Mouse (Mus musculus): ENCODE data around the gene Hlf. TPM values are rescaled to one million over a fixed set of nuclear protein-coding genes. Genes with fewer than 3 reads are reported as not detected.
A peak's percentile ranks its signal among the peaks of the same experiment; 100 is the strongest.

Hlf gene
- total RNA-seq, 2 experiments from 2014 or later, result 87.7 to 88.2 TPM

DNA sequence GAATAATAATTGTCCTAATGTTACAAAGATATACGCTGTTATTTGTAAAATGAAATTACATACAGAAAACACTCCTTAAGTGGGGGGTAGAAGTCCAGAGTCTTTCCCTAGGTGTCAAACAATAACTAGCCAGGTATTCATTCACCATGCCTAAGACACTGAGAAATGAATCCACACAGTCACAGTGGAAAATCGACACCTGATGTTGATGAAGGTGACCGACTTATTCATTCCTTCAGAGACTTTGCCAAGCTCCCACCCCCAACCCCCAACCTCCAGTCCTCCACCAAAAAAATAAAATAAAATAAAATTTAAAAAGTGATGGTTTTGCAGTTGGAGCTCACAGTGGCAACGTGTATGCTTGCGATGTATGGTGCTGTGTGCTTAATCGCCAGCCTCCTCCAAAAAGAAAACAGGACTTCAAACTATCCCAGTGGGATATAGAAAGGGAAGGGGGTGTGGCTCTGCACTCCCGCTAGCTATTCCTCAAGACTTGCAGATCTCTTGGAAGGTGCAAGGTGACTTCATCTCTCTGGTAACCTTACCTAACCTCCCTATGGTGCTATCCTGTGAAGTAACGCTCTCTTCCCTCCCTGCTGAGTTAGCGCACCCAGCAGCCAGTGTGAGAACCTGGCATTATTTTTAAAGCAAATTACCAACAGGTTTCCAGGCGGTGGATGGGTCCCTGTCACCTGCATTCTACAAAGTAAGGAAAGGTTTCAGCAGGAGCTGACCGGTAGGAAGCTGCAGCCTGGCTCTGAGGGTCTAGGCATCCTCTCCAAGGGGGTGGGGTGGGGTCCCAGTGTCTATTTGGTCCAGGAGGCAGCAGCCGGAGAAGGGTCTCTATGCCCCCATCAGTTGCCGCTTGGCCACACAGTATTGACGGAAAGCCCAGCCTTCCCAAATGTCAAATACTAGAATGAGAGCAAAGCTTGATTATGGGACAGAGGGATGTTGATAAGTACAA lies 22.5 kb downstream of the Hlf start:
- DNase-seq (ENCODE audit: low spot score in 2 of 2), result no peak
- peak overlapping the region; percentile 88 for H3K27ac ChIP-seq
- TF ChIP-seq CTCF (conservative IDR thresholded peaks at IDR 0.05), result no peak
- H3K4me3 ChIP-seq, result no peak overlapping the region

DNA sequence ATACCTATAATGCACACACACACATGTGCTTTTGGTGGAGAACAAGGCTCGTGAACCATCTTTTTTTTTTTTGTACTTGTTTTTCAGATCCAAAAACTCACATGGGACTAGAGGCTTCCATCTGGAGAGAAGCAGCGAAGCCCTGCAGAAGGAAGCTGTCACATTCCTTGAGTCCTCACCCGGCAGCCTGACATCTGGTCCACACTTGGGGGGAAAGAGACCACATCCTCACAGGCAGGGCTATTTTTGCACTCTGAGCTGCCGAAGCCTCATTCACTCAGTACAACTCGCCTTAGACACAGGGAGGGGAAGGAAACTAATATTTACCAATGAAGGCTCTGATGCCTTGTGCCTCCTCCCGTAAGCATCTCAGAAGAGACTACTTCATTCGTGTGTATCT lies 25.8 kb downstream of the Hlf start:
- no peak for TF ChIP-seq CTCF (conservative IDR thresholded peaks at IDR 0.05)
- H3K27ac ChIP-seq, result peak overlapping the region; percentile 28; the same call in 1 of the 2 replicates
- no peak for DNase-seq (ENCODE audit: low spot score in 2 of 2)
- no peak overlapping the region for H3K4me3 ChIP-seq

GRCm38 (mm10) chr11:90363821-90364497 lies 26.7 kb downstream of the Hlf start:
- H3K4me3 ChIP-seq, result no peak overlapping the region

GRCm38 (mm10) chr11:90363406-90363805 lies 27.3 kb downstream of the Hlf start:
- peak in 1 of 2 experiments; percentile 46 for DNase-seq (ENCODE audit: low spot score in 2 of 2)
- H3K4me3 ChIP-seq, result no peak overlapping the region
- peak; percentile 87 for TF ChIP-seq CTCF (conservative IDR thresholded peaks at IDR 0.05)
- no peak overlapping the region for H3K27ac ChIP-seq

More at GRCm38 (mm10) chr11:90363821-90364497, 26.7 kb downstream of the Hlf start:
- H3K27ac ChIP-seq, result no peak overlapping the region; the same call in 1 of the 2 replicates
- TF ChIP-seq CTCF (conservative IDR thresholded peaks at IDR 0.05), result no peak
- DNase-seq (ENCODE audit: low spot score in 2 of 2), result no peak

GRCm38 (mm10) chr11:90360536-90360935 lies 30.2 kb downstream of the Hlf start:
- 0 out of 2 replicates have a peak overlapping the region, but pooled peaks have one; percentile 18 for H3K27ac ChIP-seq
- H3K4me3 ChIP-seq, result no peak overlapping the region
- no peak for TF ChIP-seq CTCF (conservative IDR thresholded peaks at IDR 0.05)
- DNase-seq (ENCODE audit: low spot score in 2 of 2), result no peak

DNA sequence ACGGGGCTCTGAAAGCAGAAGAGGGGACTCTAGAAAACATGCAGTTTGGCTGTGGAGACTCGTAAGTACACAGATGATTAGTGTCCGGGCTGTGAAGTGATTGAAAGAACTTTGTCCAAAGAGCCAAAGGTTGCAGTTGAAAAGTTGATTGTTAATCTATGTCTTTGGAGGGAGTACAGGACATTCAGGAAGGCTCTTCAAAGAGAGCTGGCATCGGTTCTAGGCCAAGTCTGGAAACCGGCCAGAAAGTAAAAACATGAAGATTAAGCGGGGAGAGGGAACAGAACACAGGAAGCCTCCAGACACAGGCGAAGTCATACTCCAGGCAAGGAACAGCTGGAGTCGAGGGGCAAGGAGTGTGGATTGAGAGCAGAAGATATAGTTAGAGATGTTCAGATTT lies 32.6 kb downstream of the Hlf start:
- DNase-seq (ENCODE audit: low spot score in 2 of 2), result no peak
- no peak for TF ChIP-seq CTCF (conservative IDR thresholded peaks at IDR 0.05)

DNA sequence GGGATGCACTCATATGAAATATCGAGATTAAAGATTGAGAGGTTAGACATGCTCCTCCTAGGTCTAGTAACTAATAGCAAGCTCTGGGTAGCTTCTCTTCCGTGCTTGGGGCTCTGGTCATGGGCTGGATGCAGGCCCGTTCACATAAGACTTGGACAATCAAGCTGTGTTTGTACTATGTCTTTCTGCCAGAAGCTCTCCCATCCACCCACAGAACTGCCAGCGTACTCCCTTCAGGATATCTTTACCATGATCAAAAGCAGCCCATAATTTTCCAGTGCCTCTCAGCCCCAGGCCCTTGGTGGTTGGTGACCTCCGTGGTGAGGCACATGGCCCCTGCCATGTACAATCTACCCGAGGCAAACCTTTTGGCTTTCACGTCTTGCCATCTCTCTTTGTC lies 33.3 kb downstream of the Hlf start:
- no peak for DNase-seq (ENCODE audit: low spot score in 2 of 2)
- Histone ChIP-seq H3K27ac (no peak overlapping the region), H3K4me3 (no peak overlapping the region)
- no peak for TF ChIP-seq CTCF (conservative IDR thresholded peaks at IDR 0.05)

More for the DNA sequence above, 32.6 kb downstream of the Hlf start:
- Histone ChIP-seq H3K4me3 (no peak overlapping the region), H3K27ac (no peak overlapping the region)

DNA sequence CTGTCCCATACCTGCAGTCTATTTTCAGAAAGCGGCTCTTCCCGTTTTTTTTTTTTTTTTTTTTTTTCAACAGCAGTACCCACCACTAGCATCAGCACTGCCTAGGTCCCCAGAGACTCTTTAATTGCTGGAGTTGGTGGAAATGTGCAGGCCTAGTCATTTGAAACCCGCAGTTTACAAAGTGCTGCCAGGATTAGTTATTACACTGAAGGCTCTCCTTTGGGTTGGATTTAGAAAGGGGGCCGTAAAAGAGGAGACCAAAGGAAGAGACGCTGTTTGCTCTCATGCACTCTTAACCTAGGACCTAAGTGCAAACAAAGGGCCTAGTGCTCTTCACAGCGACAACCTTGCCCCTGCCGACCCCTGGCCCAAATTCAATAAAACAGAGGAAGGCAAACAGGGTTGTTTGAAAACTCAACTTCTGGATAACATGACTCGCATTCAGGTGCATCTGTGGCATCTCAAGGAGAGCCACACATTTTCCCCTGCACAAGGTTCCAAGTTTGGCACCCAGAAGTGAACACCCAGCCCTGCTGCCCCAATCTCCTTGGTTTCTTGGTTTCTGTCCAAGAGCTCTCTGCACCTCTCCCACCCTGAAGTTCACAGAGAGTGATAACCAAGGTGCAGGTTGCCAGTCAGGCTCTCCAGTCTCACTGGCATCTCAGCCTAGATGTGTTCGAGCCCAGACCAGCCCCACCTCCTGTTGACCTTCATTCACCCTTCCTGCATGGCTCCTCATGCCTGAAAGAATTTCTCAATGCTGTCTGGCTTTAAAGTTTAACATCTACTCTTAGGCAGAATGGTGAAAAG lies 34.0 kb downstream of the Hlf start:
- Histone ChIP-seq H3K4me3 (no peak overlapping the region), H3K27ac (no peak overlapping the region)
- TF ChIP-seq CTCF (conservative IDR thresholded peaks at IDR 0.05), result no peak
- DNase-seq (ENCODE audit: low spot score in 2 of 2), result no peak

GRCm38 (mm10) chr11:90356036-90356435 lies 34.7 kb downstream of the Hlf start:
- no peak overlapping the region for H3K4me3 ChIP-seq
- no peak for DNase-seq (ENCODE audit: low spot score in 2 of 2)
- no peak for TF ChIP-seq CTCF (conservative IDR thresholded peaks at IDR 0.05)
- peak overlapping the region; percentile 43; the same call in 1 of the 2 replicates for H3K27ac ChIP-seq

DNA sequence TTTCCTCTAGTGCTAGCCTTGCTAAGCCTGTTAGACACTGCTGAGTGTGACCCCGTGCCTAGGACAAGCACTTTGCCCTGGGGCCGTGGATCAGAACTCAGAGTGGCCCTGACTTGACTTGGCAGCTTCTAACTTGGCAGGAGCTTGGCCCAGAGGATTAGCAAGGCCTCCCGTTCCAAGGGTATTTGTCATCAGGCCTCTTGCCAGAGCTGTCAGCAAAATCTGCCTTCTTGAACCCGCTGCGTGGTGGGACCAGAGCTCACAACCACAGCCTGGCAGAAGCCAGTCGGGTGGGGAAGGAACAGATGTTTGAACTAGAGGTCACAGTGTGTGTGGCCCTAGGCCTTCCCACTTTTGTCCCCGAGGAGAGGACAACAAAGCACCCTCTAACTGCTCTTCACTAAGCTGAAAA lies 35.4 kb downstream of the Hlf start:
- TF ChIP-seq CTCF (conservative IDR thresholded peaks at IDR 0.05), result no peak
- H3K27ac ChIP-seq, result peak overlapping the region; percentile 43

DNA sequence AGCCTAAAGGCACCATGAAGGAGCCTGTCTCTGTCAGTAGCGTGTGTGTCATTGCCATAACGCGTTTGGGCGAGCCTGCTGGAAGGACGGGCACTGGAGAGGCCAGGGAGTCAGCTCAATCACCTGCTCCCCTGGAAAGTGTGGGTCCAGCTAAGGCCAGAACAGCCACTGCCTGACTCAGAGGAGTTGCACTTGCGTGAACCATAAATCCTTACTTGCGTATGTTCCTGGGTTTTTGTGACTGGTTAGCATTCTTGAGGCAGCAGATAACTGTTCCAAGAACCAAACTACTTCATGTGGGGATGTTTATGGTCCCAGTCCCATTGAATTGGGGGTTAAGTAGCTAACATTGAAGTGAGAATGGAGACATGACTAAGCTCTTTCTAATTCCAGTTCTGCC lies 38.0 kb downstream of the Hlf start:
- DNase-seq (ENCODE audit: low spot score in 2 of 2), result no peak

More for the DNA sequence above, 35.4 kb downstream of the Hlf start:
- no peak for DNase-seq (ENCODE audit: low spot score in 2 of 2)
- no peak overlapping the region for H3K4me3 ChIP-seq

DNA sequence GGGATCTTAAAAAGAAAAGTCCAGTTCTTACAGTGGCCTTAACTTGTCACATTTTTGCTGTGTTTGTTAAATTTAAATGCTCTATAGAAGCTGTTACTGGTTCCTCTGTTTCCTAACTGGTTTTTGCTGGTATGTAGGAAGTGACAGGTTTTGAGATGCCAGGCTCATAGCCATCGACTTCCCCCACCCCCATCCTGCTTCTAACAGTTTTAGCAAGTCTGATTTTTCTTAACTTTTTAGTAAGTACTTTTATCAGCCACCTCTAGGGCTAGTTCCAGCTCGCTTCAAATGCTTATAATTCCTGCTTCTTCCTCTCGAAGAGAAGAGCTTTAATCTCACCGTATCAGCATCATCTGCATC lies 40.6 kb downstream of the Hlf start:
- TF ChIP-seq CTCF (conservative IDR thresholded peaks at IDR 0.05), result no peak
- DNase-seq (ENCODE audit: low spot score in 2 of 2), result no peak
- no peak overlapping the region for H3K4me3 ChIP-seq
- no peak overlapping the region for H3K27ac ChIP-seq

More for the DNA sequence above, 38.0 kb downstream of the Hlf start:
- no peak overlapping the region for H3K4me3 ChIP-seq
- H3K27ac ChIP-seq, result no peak overlapping the region
- no peak for TF ChIP-seq CTCF (conservative IDR thresholded peaks at IDR 0.05)
